Mouse (Mus musculus): ENCODE measurements around the gene Pdzd3. TPM values are rescaled to one million over a fixed set of nuclear protein-coding genes. Genes with fewer than 3 reads are reported as not detected.
A peak's percentile ranks its signal among the peaks of the same experiment; 100 is the strongest.
"Not testable (repeated sequence)": the region's sequence is repeated elsewhere in the genome, so short reads cannot be mapped to it uniquely, and the experiment has no call there.

The Pdzd3 gene
- 1.7 TPM in 1 of 3 replicates, not detected in the others for total RNA-seq (2017)

- ATAC-seq (replicated peaks; ENCODE audit: insufficient number of reproducible peaks, low FRiP score, low TSS enrichment, poor library complexity, severe bottlenecking): no peak
Measured at GRCm38 (mm10) chr9:44251314-44251713, at the start of gene Pdzd3. Gene Pdzd3, minus strand, starts transcription at chr9:44251471.

DNA sequence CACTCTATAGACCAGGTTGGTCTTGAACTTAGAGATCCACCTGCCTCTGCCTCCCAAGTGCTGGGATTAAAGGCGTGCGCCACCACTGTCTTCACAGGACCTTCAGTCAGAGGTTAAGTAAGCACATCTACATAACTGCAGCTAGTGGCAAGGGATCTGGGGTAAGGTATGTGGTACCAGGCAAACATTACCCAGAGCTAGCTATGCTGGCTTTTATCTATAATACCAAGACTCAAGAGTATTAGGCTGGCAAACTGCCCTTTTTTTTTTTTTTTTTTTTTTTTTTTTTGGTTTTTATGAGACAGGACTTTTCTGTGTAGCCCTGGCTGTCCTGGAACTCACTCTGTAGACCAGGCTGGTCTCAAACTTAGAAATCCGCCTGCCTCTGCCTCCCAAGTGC is 48.7 kb upstream of the Pdzd3 start:
- not testable (repeated sequence) for ATAC-seq (replicated peaks; ENCODE audit: insufficient number of reproducible peaks, low FRiP score, low TSS enrichment, poor library complexity, severe bottlenecking)

GRCm38 (mm10) chr9:44292490-44292889 is 41.2 kb upstream of the Pdzd3 start:
- ATAC-seq (replicated peaks; ENCODE audit: insufficient number of reproducible peaks, low FRiP score, low TSS enrichment, poor library complexity, severe bottlenecking): no peak

DNA sequence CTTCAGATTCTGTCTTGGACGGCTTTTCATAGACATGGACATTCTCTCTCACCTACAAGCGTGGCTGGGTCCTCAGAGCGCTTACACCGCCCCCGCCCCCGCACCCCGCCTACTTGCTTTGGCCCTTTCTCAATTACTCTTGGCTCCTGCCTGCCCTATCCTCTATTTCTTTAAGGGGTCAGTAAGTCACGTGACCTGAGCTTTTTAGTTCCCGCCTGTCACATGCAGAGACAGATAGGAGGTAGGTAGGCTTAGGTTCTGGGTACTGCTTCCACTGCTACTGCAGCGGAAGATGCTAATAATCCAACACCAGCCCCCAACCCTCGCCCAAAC is 37.7 kb upstream of the Pdzd3 start:
- no peak for ATAC-seq (replicated peaks; ENCODE audit: insufficient number of reproducible peaks, low FRiP score, low TSS enrichment, poor library complexity, severe bottlenecking)

- ATAC-seq (replicated peaks; ENCODE audit: insufficient number of reproducible peaks, low FRiP score, low TSS enrichment, poor library complexity, severe bottlenecking): no peak
Measured at GRCm38 (mm10) chr9:44288076-44288958, 37.0 kb upstream of the Pdzd3 start, which contains the start of gene Abcg4. Gene Abcg4, minus strand, starts transcription at chr9:44288615.

DNA sequence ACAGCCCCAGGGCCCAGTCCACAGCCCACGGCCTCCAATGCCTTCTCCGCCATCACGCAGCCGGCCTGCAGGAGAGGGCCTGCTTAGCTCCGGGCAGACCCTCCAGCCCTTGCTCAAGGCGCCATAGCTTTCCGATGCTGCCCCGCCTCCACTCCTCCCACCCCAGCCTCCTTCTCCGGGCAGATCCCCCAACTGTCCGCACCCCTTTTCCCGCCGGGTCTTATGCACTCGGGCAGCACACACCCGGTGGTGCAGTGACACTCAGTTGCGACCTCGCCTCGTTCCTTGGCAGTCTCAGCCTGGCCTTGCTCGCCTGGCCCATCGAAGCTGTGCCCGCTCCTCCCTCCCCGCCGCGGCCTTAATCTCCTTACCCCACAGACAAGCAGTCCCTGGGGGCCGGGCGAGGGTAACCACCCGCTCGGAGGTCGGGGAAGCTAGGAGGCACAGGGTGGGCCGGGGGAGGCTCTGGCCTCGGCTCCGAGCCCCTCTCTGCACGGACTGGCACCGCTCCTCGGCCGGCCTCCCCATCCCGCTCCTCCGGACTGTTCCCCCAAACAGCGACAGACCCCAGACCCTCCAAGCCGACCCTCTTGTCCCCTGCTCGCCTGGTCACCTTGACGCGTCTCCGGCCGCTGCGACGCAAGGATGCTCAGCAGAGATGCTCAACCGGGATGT is 36.3 kb upstream of the Pdzd3 start:
- ATAC-seq (replicated peaks; ENCODE audit: insufficient number of reproducible peaks, low FRiP score, low TSS enrichment, poor library complexity, severe bottlenecking): no peak

GRCm38 (mm10) chr9:44287003-44287400 is 35.7 kb upstream of the Pdzd3 start:
- no peak for ATAC-seq (replicated peaks; ENCODE audit: insufficient number of reproducible peaks, low FRiP score, low TSS enrichment, poor library complexity, severe bottlenecking)

DNA sequence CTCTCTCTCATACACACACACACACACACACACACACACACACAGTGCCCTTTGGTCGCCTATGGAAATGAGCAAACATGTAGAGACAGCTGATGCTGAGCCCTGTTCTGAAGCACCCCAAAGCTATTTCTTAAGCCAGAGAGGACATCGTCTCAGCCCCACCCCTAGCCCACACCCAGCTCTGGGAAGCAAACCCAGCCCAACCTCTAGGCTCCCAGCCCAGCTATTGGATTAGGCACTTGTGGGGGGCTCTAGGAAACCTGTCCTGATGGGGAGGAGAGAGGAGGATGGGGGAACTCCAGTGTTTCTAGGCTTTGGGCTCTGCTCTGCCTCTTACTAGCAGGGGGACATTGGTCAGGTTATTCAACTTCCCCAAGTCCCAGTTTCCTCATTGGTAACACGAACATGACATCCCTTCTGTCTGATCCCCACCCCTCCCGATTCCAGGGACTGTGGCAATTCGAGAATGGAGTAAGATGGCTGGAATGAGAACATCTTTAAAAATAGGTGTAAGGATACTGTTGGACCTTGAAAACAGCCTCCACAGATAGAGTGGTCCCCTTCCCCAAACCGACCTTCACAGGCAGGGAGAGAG is 35.1 kb upstream of the Pdzd3 start:
- ATAC-seq (replicated peaks; ENCODE audit: insufficient number of reproducible peaks, low FRiP score, low TSS enrichment, poor library complexity, severe bottlenecking): no peak

DNA sequence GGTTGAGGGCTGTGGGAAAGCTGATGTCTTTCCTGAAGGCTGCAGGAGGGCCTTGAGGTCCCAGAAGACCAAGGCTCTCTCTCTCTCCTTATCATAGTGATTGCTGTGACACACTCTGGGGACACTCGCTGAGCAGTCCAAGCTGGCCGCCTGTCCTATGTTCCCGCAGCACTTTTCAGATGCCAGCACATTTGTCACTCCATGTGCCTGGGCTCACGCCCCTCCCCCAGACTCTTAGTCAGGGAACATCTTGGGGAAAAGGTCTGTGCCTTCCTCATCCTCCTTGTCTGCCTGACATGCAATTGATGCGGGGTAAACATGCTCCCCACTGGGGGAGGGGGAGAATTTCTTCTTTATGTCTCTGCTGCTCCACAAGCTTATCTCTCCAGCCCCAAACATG is 31.9 kb upstream of the Pdzd3 start:
- ATAC-seq (replicated peaks; ENCODE audit: insufficient number of reproducible peaks, low FRiP score, low TSS enrichment, poor library complexity, severe bottlenecking): no peak

DNA sequence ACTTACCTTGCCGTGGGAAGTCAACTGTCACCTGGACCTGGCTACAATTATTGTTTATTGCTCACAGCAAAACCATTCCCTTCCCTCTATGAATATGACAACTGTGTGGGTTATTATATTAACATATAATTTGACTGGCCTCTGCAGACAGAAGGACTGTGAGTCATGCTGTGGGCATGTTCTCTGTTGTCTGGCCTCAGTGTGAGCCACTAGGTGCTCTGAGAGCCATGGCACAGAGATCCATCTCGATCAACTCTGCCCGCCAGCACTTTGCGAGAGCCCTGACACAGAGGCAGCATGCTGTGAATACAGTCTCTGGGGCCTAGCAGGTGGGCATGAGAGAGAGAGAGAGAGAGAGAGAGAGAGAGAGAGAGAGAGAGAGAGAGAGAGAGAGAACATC is 18.7 kb upstream of the Pdzd3 start:
- ATAC-seq (replicated peaks; ENCODE audit: insufficient number of reproducible peaks, low FRiP score, low TSS enrichment, poor library complexity, severe bottlenecking): no peak

- no peak for ATAC-seq (replicated peaks; ENCODE audit: insufficient number of reproducible peaks, low FRiP score, low TSS enrichment, poor library complexity, severe bottlenecking)
Measured at GRCm38 (mm10) chr9:44269077-44269476, 17.8 kb upstream of the Pdzd3 start.

DNA sequence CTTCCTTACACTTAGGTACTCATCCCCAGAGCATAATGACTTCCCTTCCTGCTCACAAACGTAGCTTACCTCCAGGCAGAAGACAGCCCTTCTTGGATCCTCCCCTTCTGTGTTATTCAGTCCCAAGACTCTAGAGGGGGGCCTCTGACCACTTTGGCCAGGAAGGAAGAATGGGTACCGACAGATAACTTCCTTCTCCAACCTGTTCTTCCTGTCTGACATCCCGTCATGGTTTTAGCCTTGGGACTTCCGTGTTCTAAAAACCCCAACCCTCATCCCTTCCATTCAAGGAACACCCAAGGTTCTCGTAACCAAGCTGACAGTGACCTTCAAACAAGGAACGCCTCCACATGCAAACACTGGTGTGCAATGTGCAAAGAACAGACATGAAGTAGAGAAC is 17.2 kb upstream of the Pdzd3 start, which contains the start of gene Nlrx1:
Gene Nlrx1, minus strand, starts transcription at position 168 of the 400 bp plus-strand sequence.
- ATAC-seq (replicated peaks; ENCODE audit: insufficient number of reproducible peaks, low FRiP score, low TSS enrichment, poor library complexity, severe bottlenecking): peak; percentile 82

- peak; percentile 72 for ATAC-seq (replicated peaks; ENCODE audit: insufficient number of reproducible peaks, low FRiP score, low TSS enrichment, poor library complexity, severe bottlenecking)
Measured at GRCm38 (mm10) chr9:44268027-44268360, 16.7 kb upstream of the Pdzd3 start.

DNA sequence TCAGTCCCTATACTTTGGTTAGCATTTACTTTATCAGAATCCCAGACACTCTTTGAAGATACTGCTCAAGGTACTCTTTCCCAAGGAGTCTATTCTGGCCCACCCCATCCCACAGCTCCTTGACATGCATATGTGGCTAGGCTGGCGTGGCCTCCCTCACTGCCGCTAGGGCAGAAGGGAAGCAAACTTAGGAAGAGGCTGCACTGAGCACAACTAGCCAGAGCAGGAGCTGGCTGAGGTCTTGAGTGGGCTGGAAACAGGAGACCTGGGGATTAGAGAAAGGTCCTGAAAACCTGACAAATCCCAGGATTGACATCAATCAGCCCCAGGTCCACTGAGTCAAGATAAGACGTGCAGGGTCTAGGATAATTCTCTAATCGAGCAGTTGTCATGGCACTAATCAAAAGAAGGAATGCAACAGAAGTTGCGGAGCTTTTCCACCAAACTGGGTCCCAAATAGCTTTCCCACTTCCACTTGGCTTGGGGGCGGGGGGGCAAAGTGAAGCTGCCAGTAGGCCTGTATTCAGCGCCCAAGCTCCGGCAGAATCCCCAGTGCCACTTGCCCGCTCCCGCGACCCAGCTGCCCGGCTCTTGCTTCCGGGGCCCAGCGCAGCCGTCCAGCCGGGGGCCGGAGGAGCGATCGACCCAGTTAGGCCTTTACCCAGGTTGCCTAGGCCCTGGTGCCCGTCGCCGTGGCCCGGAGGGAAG is 16.2 kb upstream of the Pdzd3 start:
- ATAC-seq (replicated peaks; ENCODE audit: insufficient number of reproducible peaks, low FRiP score, low TSS enrichment, poor library complexity, severe bottlenecking): 0 out of 2 replicates have a peak, but pooled peaks have one; percentile 2

GRCm38 (mm10) chr9:44266478-44267226 is 15.4 kb upstream of the Pdzd3 start:
- no peak for ATAC-seq (replicated peaks; ENCODE audit: insufficient number of reproducible peaks, low FRiP score, low TSS enrichment, poor library complexity, severe bottlenecking)

GRCm38 (mm10) chr9:44261388-44261787 is 10.1 kb upstream of the Pdzd3 start:
- ATAC-seq (replicated peaks; ENCODE audit: insufficient number of reproducible peaks, low FRiP score, low TSS enrichment, poor library complexity, severe bottlenecking): no peak

DNA sequence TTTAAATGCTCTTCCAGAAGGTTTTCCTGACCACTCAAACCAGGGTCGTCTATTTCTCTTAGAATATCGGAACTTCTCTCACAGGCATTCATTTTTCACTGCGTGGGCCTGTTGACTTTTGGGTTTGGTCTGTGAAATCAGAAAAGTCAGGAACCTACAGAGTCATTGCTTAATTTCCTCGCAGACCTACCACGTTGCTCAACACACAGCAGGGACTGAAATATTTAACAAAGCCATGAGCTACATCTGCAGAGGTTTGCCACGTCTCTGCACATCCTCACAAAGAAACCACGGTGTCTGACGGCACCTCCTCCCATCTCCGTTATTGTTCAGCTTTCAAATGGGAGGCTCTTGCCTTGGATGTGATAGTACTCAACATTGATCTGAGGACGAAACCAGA is 7.7 kb upstream of the Pdzd3 start:
- peak; percentile 58 for ATAC-seq (replicated peaks; ENCODE audit: insufficient number of reproducible peaks, low FRiP score, low TSS enrichment, poor library complexity, severe bottlenecking)

GRCm38 (mm10) chr9:44256213-44256612 is 4.9 kb upstream of the Pdzd3 start:
- no peak for ATAC-seq (replicated peaks; ENCODE audit: insufficient number of reproducible peaks, low FRiP score, low TSS enrichment, poor library complexity, severe bottlenecking)
